Mouse (Mus musculus) liver, adult (tissue): Measurements from ENCODE around the gene Slc27a3.

Experiments
- GATA4 ChIP-seq: IDR thresholded peaks from 2 replicates; pipeline ENCODE4 v1.6.1; 2014; ENCODE audit warnings: mild to moderate bottlenecking, low read length; ENCODE audit not compliant: insufficient replicate concordance

The Slc27a3 gene

DNA sequence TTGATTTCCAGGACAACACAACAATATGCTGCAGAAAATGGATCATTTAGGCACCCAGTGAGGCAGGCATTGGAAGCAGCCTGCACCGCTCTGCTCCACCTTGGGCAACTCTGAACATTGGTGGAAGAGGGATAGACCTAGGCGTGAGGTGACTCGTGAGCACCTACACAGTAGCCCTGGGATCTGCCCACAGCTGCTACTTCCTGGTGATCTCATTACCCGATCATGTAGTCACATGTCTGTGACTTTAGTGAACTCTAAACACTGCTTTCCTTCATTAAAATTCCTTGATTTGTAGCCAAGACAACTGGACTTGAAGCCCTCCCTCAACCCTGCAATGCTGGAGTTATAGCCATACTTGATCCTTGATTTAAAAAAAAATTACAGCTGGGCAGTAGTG, 15.4 kb downstream of the Slc27a3 start:
- TF ChIP-seq GATA4 = no peak

- no peak for TF ChIP-seq GATA4
Measured at GRCm38 (mm10) chr3:90373432-90374028, 16.2 kb downstream of the Slc27a3 start.

DNA sequence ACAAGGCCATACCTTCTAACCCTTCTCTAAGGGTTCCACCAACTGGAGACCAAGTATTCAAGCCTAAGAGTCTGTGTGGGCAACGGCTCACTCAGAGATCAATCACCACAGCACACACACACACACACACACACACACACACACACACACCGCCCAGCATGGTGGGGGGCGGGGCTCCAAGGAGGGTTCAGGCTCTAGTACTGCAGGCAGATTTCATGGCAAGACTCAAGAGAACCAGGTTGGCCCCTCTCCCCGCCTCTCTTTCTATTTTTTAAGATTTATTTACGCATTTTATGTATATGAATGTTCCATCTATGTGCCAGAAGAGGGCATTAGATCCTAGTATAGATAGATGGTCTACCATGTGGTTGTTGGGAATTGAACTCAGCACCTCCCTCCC, 16.9 kb downstream of the Slc27a3 start:
- TF ChIP-seq GATA4 = no peak

DNA sequence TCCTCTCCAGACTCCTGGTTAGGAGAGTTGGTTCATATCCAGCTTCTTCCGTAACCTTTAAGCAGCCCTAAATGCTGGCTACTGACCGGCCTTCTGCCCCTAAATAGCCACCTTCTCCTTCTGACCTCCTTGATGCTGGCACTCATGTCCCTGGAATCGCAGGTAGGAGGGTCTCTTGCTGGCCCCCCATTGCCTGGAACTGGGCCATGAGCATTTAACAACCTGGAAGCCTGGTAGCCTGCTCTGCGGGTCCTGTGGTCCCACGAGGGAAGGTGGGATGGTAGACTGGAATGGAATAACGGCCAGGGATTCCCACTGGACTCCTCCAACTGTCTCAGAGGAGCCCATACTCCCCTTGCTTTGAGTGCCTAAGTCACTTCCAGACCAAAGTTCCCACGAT, 17.9 kb downstream of the Slc27a3 start:
- TF ChIP-seq GATA4 = no peak

- no peak for TF ChIP-seq GATA4
Measured at GRCm38 (mm10) chr3:90369041-90369440, 20.7 kb downstream of the Slc27a3 start.

DNA sequence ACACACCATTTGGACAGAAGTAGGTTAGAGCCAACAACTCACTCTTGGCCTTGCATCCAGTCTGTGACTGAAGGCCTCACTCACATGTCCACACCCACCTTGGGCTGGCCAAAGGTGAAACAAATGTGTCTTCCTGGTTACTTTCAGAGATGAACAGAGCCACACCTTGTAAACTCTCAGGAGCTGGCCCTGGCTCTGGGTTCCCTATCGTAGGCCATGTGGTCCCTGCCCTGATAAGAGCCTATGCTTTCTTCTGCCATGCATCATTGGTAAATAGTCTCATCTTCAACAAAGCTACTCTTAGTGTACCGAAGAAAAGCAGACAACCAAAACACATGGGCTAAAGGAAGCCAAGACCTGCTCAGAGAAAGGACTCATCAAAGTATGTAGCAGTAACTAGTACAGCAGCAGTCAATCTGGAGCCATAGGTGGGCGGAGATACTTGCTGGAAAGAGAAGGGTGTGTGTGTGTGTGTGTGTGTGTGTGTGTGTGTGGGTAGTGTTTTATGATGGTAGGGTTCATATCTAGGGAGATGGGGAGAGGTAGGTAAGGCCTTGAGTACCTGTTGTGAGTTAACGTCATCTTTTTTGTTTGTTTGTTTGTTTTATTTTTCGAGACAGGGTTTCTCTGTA, 22.6 kb downstream of the Slc27a3 start:
- TF ChIP-seq GATA4 = no peak

- no peak for TF ChIP-seq GATA4
Measured at GRCm38 (mm10) chr3:90362346-90362745, 27.4 kb downstream of the Slc27a3 start.

GRCm38 (mm10) chr3:90361476-90361875, 28.3 kb downstream of the Slc27a3 start:
- no peak for TF ChIP-seq GATA4

DNA sequence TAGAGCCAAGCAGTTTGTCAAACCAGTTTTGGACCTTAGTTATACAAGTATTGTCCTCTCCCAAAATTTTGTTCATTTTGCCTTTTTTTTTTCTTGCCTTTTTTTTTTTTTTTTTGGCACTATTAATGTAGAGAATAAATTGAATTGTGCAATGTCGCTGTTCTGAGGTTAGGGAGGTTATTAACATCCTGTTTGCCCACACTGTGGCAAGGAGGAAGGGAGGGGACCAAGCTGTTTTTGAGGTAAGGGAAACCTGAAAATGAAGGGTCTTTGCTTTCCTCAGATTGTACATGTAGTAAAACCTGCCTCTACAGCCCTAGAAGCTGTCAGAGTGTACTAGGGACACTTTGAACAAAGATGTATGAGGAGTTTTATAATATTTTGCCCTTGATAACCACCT, 30.5 kb downstream of the Slc27a3 start:
- TF ChIP-seq GATA4 = no peak

- no peak for TF ChIP-seq GATA4
Measured at GRCm38 (mm10) chr3:90357959-90358358, 31.8 kb downstream of the Slc27a3 start.

DNA sequence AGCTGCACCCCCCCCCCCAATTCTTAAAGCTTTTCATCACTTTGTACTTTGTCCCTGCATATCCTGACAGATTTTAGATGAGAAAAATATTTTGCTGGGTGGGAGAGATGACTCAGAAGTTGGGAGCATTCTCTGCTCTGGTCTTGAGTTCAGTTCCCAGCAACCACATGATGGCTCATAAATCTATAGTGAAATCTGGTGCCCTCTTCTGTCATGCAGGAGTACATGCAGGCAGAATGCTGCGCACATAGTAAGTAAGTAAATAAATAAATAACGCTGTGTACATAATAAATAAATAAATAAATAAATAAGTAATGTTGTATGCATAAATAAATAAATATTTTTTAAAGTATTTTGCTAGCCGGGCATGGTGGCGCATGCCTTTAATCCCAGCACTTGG, 41.9 kb downstream of the Slc27a3 start:
- no peak for TF ChIP-seq GATA4

DNA sequence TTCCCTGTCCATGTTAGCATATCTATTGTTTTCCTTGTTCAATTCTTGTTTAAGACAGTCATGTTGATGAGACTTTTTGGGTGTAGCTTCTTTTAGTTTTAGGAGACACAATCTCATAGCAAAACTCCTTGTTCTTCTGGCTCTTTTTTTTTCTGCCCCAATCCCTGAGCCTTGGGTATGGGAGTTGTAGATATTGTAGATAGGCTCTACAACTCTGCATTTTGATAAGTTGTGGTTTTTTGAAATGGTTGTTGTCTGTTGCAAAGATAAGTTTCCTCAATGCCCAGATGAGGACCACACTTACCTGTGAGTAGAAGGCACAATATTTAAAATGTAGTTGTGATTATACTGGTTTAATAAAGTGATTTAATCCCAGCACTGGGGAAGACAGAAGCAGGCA, 49.6 kb downstream of the Slc27a3 start:
- TF ChIP-seq GATA4 = no peak

GRCm38 (mm10) chr3:90338190-90338589, 51.5 kb downstream of the Slc27a3 start:
- no peak for TF ChIP-seq GATA4

- TF ChIP-seq GATA4 = no peak
Measured at GRCm38 (mm10) chr3:90335517-90335916, 54.2 kb downstream of the Slc27a3 start.
